Mouse (Mus musculus): ENCODE data around the gene Znrf2. TPM values are rescaled to one million over a fixed set of nuclear protein-coding genes. Genes with fewer than 3 reads are reported as not detected.

Gene Znrf2
- total and polyA plus RNA-seq, 3 experiments, result 16.1 to 21.3 TPM; not detected in 1

DNA sequence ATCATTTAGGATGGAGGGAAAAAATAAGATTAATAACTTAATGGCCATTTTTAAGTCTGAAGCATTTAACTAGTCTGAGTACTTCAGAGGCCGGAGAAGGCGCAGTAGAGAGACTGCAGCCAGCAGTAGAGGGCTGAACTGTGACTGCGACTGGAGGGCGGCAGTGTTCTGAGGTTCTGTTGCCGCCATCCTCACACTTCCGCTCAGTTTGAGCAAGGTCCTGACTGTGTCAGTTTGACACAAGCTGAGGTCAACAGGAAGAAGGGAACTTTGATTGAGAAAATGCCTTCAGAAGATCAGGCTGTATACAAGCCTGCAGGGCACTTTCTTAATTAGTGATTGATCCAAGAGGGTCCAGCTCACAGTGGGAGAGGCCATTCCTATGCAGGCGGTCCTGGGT is 69.5 kb downstream of the Znrf2 start:
- H3K9ac ChIP-seq (ENCODE audit: control insufficient read depth, low read depth, low read length, poor library complexity, severe bottlenecking), result no peak overlapping the region
- no peak overlapping the region for H3K27ac ChIP-seq (ENCODE audit: control insufficient read depth, low read depth, low read length)
- peaks cover 0 to 5% of the 10 kb centered on the region in 2 experiments; a peak in 1 of 4 replicates for H3K36me3 ChIP-seq (ENCODE audit: control insufficient read depth in 1 of 2, insufficient read depth in 2 of 2, low read length in 2 of 2)
- no peaks in the 10 kb centered on the region for H3K79me2 ChIP-seq (ENCODE audit: control insufficient read depth, insufficient read depth, low read length, poor library complexity)
- no peaks in the 10 kb centered on the region for H3K9me3 ChIP-seq (replicated peaks; ENCODE audit: insufficient read depth, low read length)
- DNase-seq (ENCODE audit: low read depth, low spot score), result no peak
- no peaks in the 10 kb centered on the region; a peak in 1 of 4 replicates for H3K4me1 ChIP-seq (ENCODE audit: control insufficient read depth in 1 of 2, insufficient read depth in 2 of 2, low read length in 2 of 2)
- TF ChIP-seq USF2 (IDR thresholded peaks at IDR 0.05; ENCODE audit: borderline replicate concordance in 1 of 2, insufficient read depth in 1 of 2, low read depth in 1 of 2, low read length in 2 of 2) (no peak), NELFE (IDR thresholded peaks at IDR 0.05; ENCODE audit: low read depth, low read length) (no peak), GABPA (IDR thresholded peaks at IDR 0.05; ENCODE audit: low read depth, low read length) (no peak), MXI1 (IDR thresholded peaks at IDR 0.05; ENCODE audit: low read depth, low read length) (no peak), BHLHE40 (IDR thresholded peaks at IDR 0.05; ENCODE audit: borderline replicate concordance, low read depth, low read length) (no peak), ZNF384 (IDR thresholded peaks at IDR 0.05; ENCODE audit: low read depth, low read length) (no peak), TBP (IDR thresholded peaks at IDR 0.05; ENCODE audit: low read depth, low read length) (no peak), MYB (IDR thresholded peaks at IDR 0.05; ENCODE audit: low read depth, low read length) (no peak), TCF12 (IDR thresholded peaks at IDR 0.05; ENCODE audit: low read depth, low read length) (no peak), MEF2A (IDR thresholded peaks at IDR 0.05; ENCODE audit: extremely low read depth, insufficient replicate concordance, low read depth, low read length, poor library complexity, severe bottlenecking) (no peak), CTCF (IDR thresholded peaks at IDR 0.05 in 2 of 3, conservative IDR thresholded peaks at IDR 0.05 in 1 of 3; ENCODE audit: control insufficient read depth in 1 of 3, insufficient read depth in 1 of 3, low read depth in 2 of 3, low read length in 3 of 3, poor library complexity in 1 of 3, severe bottlenecking in 1 of 3) (no peak), ELF1 (IDR thresholded peaks at IDR 0.05; ENCODE audit: low read depth, low read length) (no peak), SIN3A (IDR thresholded peaks at IDR 0.05; ENCODE audit: low read length) (no peak), NRF1 (IDR thresholded peaks at IDR 0.05; ENCODE audit: insufficient read depth, low read depth, low read length, poor library complexity, severe bottlenecking) (no peak)
- no peak overlapping the region for H3K4me3 ChIP-seq (ENCODE audit: control insufficient read depth in 1 of 2, insufficient read depth in 1 of 2, low read depth in 2 of 2, low read length in 2 of 2)
- no peaks in the 10 kb centered on the region for H3K27me3 ChIP-seq (ENCODE audit: control insufficient read depth in 1 of 2, insufficient read depth in 2 of 2, low read length in 2 of 2)

DNA sequence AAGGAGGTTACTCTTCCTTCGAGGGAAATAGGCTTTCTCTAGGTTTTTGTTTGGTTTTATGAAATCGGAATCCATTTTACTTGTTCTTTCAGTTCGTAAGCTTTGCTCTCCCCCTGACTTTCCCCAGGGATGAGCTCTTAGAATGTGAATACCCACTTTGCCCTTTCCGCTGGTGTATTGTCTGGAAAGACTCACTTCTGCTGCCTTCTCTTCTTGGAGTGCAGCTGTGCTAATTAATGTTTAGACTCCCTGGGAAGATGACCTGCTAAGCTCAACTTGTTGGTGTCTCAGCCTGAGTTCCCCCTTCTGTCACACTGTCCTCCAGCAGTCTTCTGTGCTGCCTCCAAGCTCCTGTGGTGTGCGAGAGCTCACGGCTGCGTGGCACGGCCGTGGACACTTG is 73.5 kb downstream of the Znrf2 start:
- H3K27ac ChIP-seq (ENCODE audit: control insufficient read depth, low read depth, low read length), result no peak overlapping the region
- TF ChIP-seq CHD2 (IDR thresholded peaks at IDR 0.05; ENCODE audit: low read length) (no peak), GATA1 (IDR thresholded peaks at IDR 0.05; ENCODE audit: low read depth, low read length) (no peak), POLR2AphosphoS5 (IDR thresholded peaks at IDR 0.05; ENCODE audit: borderline replicate concordance, low read depth, low read length) (no peak), CHD1 (IDR thresholded peaks at IDR 0.05; ENCODE audit: low read depth, low read length) (no peak), SIN3A (IDR thresholded peaks at IDR 0.05; ENCODE audit: low read length) (no peak), TCF12 (IDR thresholded peaks at IDR 0.05; ENCODE audit: low read depth, low read length) (no peak), USF2 (IDR thresholded peaks at IDR 0.05; ENCODE audit: borderline replicate concordance in 1 of 2, insufficient read depth in 1 of 2, low read depth in 1 of 2, low read length in 2 of 2) (no peak), NELFE (IDR thresholded peaks at IDR 0.05; ENCODE audit: low read depth, low read length) (no peak), TAL1 (IDR thresholded peaks at IDR 0.05; ENCODE audit: low read length) (no peak), ZKSCAN1 (IDR thresholded peaks at IDR 0.05; ENCODE audit: low read depth, low read length) (no peak), RAD21 (IDR thresholded peaks at IDR 0.05; ENCODE audit: low read depth, low read length) (no peak), CTCF (IDR thresholded peaks at IDR 0.05 in 2 of 3, conservative IDR thresholded peaks at IDR 0.05 in 1 of 3; ENCODE audit: control insufficient read depth in 1 of 3, insufficient read depth in 1 of 3, low read depth in 2 of 3, low read length in 3 of 3, poor library complexity in 1 of 3, severe bottlenecking in 1 of 3) (no peak), EP300 (IDR thresholded peaks at IDR 0.05; ENCODE audit: low read depth in 1 of 2, low read length in 2 of 2) (no peak), SMC3 (IDR thresholded peaks at IDR 0.05; ENCODE audit: low read depth, low read length) (no peak), ETS1 (IDR thresholded peaks at IDR 0.05; ENCODE audit: low read depth, low read length) (no peak), ZMIZ1 (IDR thresholded peaks at IDR 0.05; ENCODE audit: low read depth, low read length) (no peak), HCFC1 (IDR thresholded peaks at IDR 0.05; ENCODE audit: low read depth, low read length) (no peak), BHLHE40 (IDR thresholded peaks at IDR 0.05; ENCODE audit: borderline replicate concordance, low read depth, low read length) (no peak)
- H3K4me3 ChIP-seq (ENCODE audit: control insufficient read depth in 1 of 2, insufficient read depth in 1 of 2, low read depth in 2 of 2, low read length in 2 of 2), result no peak overlapping the region
- H3K4me1 ChIP-seq (ENCODE audit: control insufficient read depth in 1 of 2, insufficient read depth in 2 of 2, low read length in 2 of 2), result no peaks in the 10 kb centered on the region; a peak in 1 of 4 replicates
- DNase-seq (ENCODE audit: low read depth, low spot score), result no peak
- no peaks in the 10 kb centered on the region for H3K27me3 ChIP-seq (ENCODE audit: control insufficient read depth in 1 of 2, insufficient read depth in 2 of 2, low read length in 2 of 2)
- peaks cover 0 to 2% of the 10 kb centered on the region in 2 experiments; a peak in 1 of 4 replicates for H3K36me3 ChIP-seq (ENCODE audit: control insufficient read depth in 1 of 2, insufficient read depth in 2 of 2, low read length in 2 of 2)
- H3K9me3 ChIP-seq (replicated peaks; ENCODE audit: insufficient read depth, low read length), result no peaks in the 10 kb centered on the region
- H3K79me2 ChIP-seq (ENCODE audit: control insufficient read depth, insufficient read depth, low read length, poor library complexity), result no peaks in the 10 kb centered on the region
- H3K9ac ChIP-seq (ENCODE audit: control insufficient read depth, low read depth, low read length, poor library complexity, severe bottlenecking), result no peak overlapping the region
